Mouse (Mus musculus) bone marrow macrophage, adult 2 months (primary cell): ENCODE results near the gene Ccndbp1. TPM values are rescaled to one million over a fixed set of nuclear protein-coding genes. Genes with fewer than 3 reads are reported as not detected.
A peak's percentile ranks its signal among the peaks of the same experiment; 100 is the strongest.
"Not testable (repeated sequence)": the region's sequence is repeated elsewhere in the genome, so short reads cannot be mapped to it uniquely, and the experiment has no call there.

Source experiments
- H3K27ac ChIP-seq: 2 replicates; pipeline ENCODE4 v1.5.1; 2012; ENCODE audit warnings: low read depth, low read length; ENCODE audit not compliant: insufficient read depth
- H3K4me1 ChIP-seq: 2 replicates; pipeline ENCODE4 v1.6.1; 2012; ENCODE audit warnings: low read length; ENCODE audit not compliant: control insufficient read depth, insufficient read depth
- H3K4me3 ChIP-seq: 2 replicates; pipeline ENCODE4 v1.5.1; 2012; ENCODE audit warnings: mild to moderate bottlenecking, low read length, moderate library complexity; ENCODE audit not compliant: insufficient read depth
- CTCF ChIP-seq: IDR thresholded peaks from 2 replicates; pipeline ENCODE4 v1.5.1; 2012; ENCODE audit warnings: low read depth, mild to moderate bottlenecking, low read length, moderate library complexity
- POLR2A ChIP-seq: IDR thresholded peaks from 2 replicates; pipeline ENCODE4 v1.6.1; 2012; ENCODE audit warnings: mild to moderate bottlenecking, low read depth, low read length, borderline replicate concordance
- polyA plus RNA-seq: library from polyadenylated mRNA; stranded (reverse); fragments of >200 nt; gene quantifications from 2 replicates; pipeline ENCODE4 v1.2.4, GENCODE M21; 2012; ENCODE audit not compliant: missing spikeins, insufficient read depth, insufficient read length

The Ccndbp1 gene
- polyA plus RNA-seq = 69.8 and 70.8 TPM in 2 replicates

GRCm38 (mm10) chr2:121007925-121008663, at the start of gene Ccndbp1:
Ccndbp1 (plus strand) TSS chr2:121008403.
- H3K4me3 ChIP-seq = peak within 1 kb of the TSS; percentile 74
- H3K4me1 ChIP-seq = peaks cover 6% of the 10 kb centered on the region; the same call in 1 of the 2 replicates
- TF ChIP-seq POLR2A (no peak), CTCF (no peak)
- H3K27ac ChIP-seq = no peak within 1 kb of the TSS

GRCm38 (mm10) chr2:120959363-120959762, 48.8 kb upstream of the Ccndbp1 start:
- H3K27ac ChIP-seq = no peak overlapping the region
- H3K4me3 ChIP-seq = no peak overlapping the region
- peaks cover 16% of the 10 kb centered on the region for H3K4me1 ChIP-seq
- TF ChIP-seq POLR2A (no peak), CTCF (no peak)

- no peak overlapping the region for H3K27ac ChIP-seq
- no peak overlapping the region for H3K4me3 ChIP-seq
- H3K4me1 ChIP-seq = peaks cover 20% of the 10 kb centered on the region
- TF ChIP-seq POLR2A (no peak), CTCF (no peak)
These were observed 48.4 kb upstream of the Ccndbp1 start for GRCm38 (mm10) chr2:120959827-120960226.

- H3K27ac ChIP-seq = no peak overlapping the region
- peaks cover 20% of the 10 kb centered on the region for H3K4me1 ChIP-seq
- H3K4me3 ChIP-seq = no peak overlapping the region
- TF ChIP-seq POLR2A = no peak
- no peak for TF ChIP-seq CTCF
These were observed 47.9 kb upstream of the Ccndbp1 start for GRCm38 (mm10) chr2:120960261-120960660.

GRCm38 (mm10) chr2:120963110-120963509, 45.1 kb upstream of the Ccndbp1 start:
- peaks cover 32% of the 10 kb centered on the region for H3K4me1 ChIP-seq

GRCm38 (mm10) chr2:120965486-120965885, 42.7 kb upstream of the Ccndbp1 start:
- Histone ChIP-seq H3K4me3 (no peak overlapping the region), H3K27ac (no peak overlapping the region)
- TF ChIP-seq CTCF (no peak), POLR2A (no peak)

More at GRCm38 (mm10) chr2:120963110-120963509, 45.1 kb upstream of the Ccndbp1 start:
- Histone ChIP-seq H3K27ac (no peak overlapping the region), H3K4me3 (no peak overlapping the region)
- TF ChIP-seq POLR2A = no peak
- no peak for TF ChIP-seq CTCF

GRCm38 (mm10) chr2:120970045-120970539, 38.1 kb upstream of the Ccndbp1 start:
- TF ChIP-seq CTCF (no peak), POLR2A (no peak)
- peak overlapping the region; percentile 5; the same call in 1 of the 2 replicates for H3K27ac ChIP-seq

More at GRCm38 (mm10) chr2:120965486-120965885, 42.7 kb upstream of the Ccndbp1 start:
- H3K4me1 ChIP-seq = peaks cover 30% of the 10 kb centered on the region

GRCm38 (mm10) chr2:120970559-120971080, 37.6 kb upstream of the Ccndbp1 start, which contains the start of gene Ubr1:
Ubr1 (minus strand) TSS chr2:120970715.
- 0 out of 2 replicates have a peak, but pooled peaks have one; percentile 84 for TF ChIP-seq POLR2A
- no peak for TF ChIP-seq CTCF
- Histone ChIP-seq H3K27ac (peak within 1 kb of the TSS; percentile 46), H3K4me3 (peak within 1 kb of the TSS; percentile 97), H3K4me1 (peaks cover 26% of the 10 kb centered on the region)

More at GRCm38 (mm10) chr2:120970045-120970539, 38.1 kb upstream of the Ccndbp1 start:
- H3K4me3 ChIP-seq = peak overlapping the region; percentile 97
- H3K4me1 ChIP-seq = peaks cover 26% of the 10 kb centered on the region

- TF ChIP-seq POLR2A (no peak), CTCF (no peak)
- Histone ChIP-seq H3K27ac (no peak overlapping the region), H3K4me3 (no peak overlapping the region), H3K4me1 (peaks cover 23% of the 10 kb centered on the region)
These were observed 36.4 kb upstream of the Ccndbp1 start for GRCm38 (mm10) chr2:120971766-120972165.

- not testable (repeated sequence) for H3K4me3 ChIP-seq, H3K27ac ChIP-seq
- H3K4me1 ChIP-seq = peaks cover 21% of the 10 kb centered on the region
These were observed 35.9 kb upstream of the Ccndbp1 start for GRCm38 (mm10) chr2:120972257-120972656.
